Mouse (Mus musculus): Measurements from ENCODE around the gene Capn1. TPM values are rescaled to one million over a fixed set of nuclear protein-coding genes. Genes with fewer than 3 reads are reported as not detected.

Gene Capn1
- polyA plus RNA-seq, 1 experiment from 2014 or later = 3.9 TPM

DNA sequence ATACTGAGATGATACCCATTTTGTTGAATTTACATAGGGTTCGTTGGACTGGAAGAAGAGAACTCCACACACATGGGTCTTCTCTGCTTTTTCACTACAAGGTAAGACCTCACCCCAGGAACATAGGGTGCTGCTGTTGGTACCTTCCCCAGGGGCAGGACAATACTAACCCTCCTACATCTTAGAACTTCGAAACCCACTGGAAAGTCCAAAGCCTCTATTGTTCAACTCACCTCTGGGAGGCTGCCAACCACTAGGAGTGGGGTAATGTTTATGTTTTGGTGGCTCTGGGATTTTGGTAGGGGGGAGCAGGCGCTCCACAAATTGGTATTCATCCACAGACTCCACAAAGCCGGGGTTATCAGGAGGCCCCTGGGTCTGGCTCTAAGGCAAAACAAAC is 41.0 kb upstream of the Capn1 start:
- Histone ChIP-seq H3K9ac (ENCODE audit: low read length) (peak overlapping the region; percentile 94), H3K4me1 (ENCODE audit: control insufficient read depth, insufficient read depth, low read length) (peaks cover 18% of the 10 kb centered on the region), H3K27me3 (ENCODE audit: control insufficient read depth, insufficient read depth, low read length) (no peaks in the 10 kb centered on the region), H3K36me3 (ENCODE audit: control insufficient read depth, insufficient read depth, low read length) (peaks cover 22% of the 10 kb centered on the region), H3K27ac (ENCODE audit: low read depth, low read length) (no peak overlapping the region), H3K9me3 (ENCODE audit: control insufficient read depth, low read length) (no peaks in the 10 kb centered on the region), H3K4me3 (ENCODE audit: low read depth, low read length) (peak overlapping the region; percentile 84), H3K4me2 (peak overlapping the region; percentile 69)
- WGBS = 61% methylated on average over 4 of the region's 4 CpGs
- no peak for DNase-seq (ENCODE audit: low spot score, missing footprints)
- ATAC-seq (ENCODE audit: low FRiP score) = no peak

DNA sequence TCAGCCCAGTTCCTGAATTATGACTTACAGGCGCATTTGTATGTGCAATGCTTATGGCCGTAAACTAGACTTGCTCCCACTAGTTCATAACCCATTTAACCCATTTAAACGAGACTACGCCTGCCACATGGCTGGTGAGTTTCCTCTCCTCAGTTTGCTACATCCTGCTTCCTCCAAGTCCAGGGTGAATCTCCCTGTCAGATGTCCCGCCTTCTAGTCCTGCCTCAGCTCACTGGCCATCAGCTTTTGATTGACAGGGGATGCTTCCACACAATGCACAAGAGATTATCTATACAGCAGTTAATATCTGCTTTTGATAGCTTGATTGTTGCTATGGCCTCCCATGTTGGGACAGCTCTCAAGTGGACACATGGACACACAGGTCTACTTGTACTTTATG is 38.6 kb upstream of the Capn1 start:
- ATAC-seq (ENCODE audit: low FRiP score) = no peak
- Histone ChIP-seq H3K27me3 (ENCODE audit: control insufficient read depth, insufficient read depth, low read length) (no peaks in the 10 kb centered on the region), H3K9me3 (ENCODE audit: control insufficient read depth, low read length) (no peaks in the 10 kb centered on the region), H3K4me1 (ENCODE audit: control insufficient read depth, insufficient read depth, low read length) (peaks cover 14% of the 10 kb centered on the region), H3K4me2 (no peak overlapping the region), H3K36me3 (ENCODE audit: control insufficient read depth, insufficient read depth, low read length) (peaks cover 40% of the 10 kb centered on the region), H3K9ac (ENCODE audit: low read length) (no peak overlapping the region), H3K4me3 (ENCODE audit: low read depth, low read length) (no peak overlapping the region), H3K27ac (ENCODE audit: low read depth, low read length) (no peak overlapping the region)
- DNase-seq (ENCODE audit: low spot score, missing footprints) = no peak
- WGBS = 92% methylated on average over 5 of the region's 5 CpGs

DNA sequence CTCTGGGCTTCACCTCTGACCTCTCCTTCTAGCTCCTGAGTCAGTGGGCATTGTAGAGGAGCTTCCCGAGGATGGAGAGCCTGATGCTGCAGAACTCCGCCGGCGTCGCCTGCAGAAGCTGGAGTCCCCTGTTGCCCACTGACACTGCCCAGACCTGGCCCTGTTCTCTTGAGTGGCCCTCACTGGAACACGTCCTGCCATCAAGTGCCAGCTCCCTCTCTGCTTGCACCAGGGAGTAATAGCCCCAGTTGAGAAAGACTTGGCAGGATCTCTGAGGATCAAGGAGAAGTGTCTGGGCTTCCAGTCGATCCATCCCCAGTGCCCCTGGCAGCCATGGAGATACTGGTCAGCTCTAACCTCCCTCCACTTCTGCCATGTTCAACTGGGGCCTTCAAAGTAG is 36.8 kb upstream of the Capn1 start:
- no peak overlapping the region for H3K27ac ChIP-seq (ENCODE audit: low read depth, low read length)
- ATAC-seq (ENCODE audit: low FRiP score) (no peak), DNase-seq (ENCODE audit: low spot score, missing footprints) (no peak)
- no peak overlapping the region for H3K9ac ChIP-seq (ENCODE audit: low read length)
- 85% methylated on average over 7 of the region's 7 CpGs for WGBS
- H3K36me3 ChIP-seq (ENCODE audit: control insufficient read depth, insufficient read depth, low read length) = peaks cover 40% of the 10 kb centered on the region
- H3K4me3 ChIP-seq (ENCODE audit: low read depth, low read length) = no peak overlapping the region
- no peaks in the 10 kb centered on the region for H3K27me3 ChIP-seq (ENCODE audit: control insufficient read depth, insufficient read depth, low read length)
- no peak overlapping the region for H3K4me2 ChIP-seq
- peaks cover 15% of the 10 kb centered on the region for H3K4me1 ChIP-seq (ENCODE audit: control insufficient read depth, insufficient read depth, low read length)
- H3K9me3 ChIP-seq (ENCODE audit: control insufficient read depth, low read length) = no peaks in the 10 kb centered on the region

DNA sequence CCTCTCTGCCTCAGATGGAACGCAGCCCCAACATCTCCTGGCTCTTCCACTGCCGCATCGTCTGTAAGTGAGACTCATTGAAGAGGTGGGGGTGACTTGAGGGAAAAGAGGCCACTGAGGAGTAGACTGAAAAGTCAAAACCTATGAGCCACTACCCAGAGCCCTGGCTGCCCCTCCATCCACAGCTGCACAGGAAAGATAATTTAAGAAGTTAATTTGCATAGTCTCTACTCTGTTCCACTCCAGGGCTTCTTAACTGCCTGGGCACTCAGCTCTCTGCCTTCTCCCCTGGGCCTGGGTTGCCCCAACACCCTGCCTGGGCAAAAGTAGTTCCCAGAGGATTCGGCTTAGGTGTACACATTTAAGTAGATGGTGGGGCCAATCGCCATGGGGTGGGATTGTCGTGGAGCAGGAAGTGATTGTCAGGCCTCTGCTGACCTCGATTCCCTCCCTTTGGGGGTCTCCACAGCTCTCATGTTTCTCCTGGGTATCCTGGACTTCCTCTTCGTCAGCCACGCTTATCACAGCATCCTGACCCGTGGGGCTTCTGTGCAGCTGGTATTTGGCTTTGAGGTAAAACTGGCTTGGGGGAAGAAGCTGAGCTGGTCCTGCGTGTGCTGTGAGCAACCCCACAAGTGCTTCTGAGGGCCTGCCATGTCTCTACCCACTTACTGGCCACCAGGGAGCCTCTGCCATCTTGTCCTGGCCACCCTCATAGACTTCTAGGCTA is 33.1 kb upstream of the Capn1 start:
- ATAC-seq (ENCODE audit: low FRiP score) = no peak
- no peak overlapping the region for H3K4me3 ChIP-seq (ENCODE audit: low read depth, low read length)
- no peak overlapping the region for H3K27ac ChIP-seq (ENCODE audit: low read depth, low read length)
- H3K27me3 ChIP-seq (ENCODE audit: control insufficient read depth, insufficient read depth, low read length) = no peaks in the 10 kb centered on the region
- H3K9me3 ChIP-seq (ENCODE audit: control insufficient read depth, low read length) = no peaks in the 10 kb centered on the region
- 85% methylated on average over 11 of the region's 11 CpGs for WGBS
- DNase-seq (ENCODE audit: low spot score, missing footprints) = no peak
- peaks cover 35% of the 10 kb centered on the region for H3K36me3 ChIP-seq (ENCODE audit: control insufficient read depth, insufficient read depth, low read length)
- H3K4me1 ChIP-seq (ENCODE audit: control insufficient read depth, insufficient read depth, low read length) = peaks cover 16% of the 10 kb centered on the region
- no peak overlapping the region for H3K4me2 ChIP-seq
- no peak overlapping the region for H3K9ac ChIP-seq (ENCODE audit: low read length)

DNA sequence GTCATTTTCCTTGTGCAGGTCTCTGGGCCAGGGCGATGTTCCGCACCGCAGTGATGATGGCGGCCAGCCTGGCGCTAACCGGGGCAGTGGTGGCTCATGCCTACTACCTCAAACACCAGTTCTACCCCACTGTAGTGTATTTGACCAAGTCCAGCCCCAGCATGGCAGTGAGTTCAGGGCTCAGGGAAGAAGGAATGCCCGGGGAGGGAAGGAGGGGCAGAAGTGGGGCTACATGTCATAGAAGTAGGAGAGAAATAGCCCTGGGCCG is 32.1 kb upstream of the Capn1 start:
- H3K27me3 ChIP-seq (ENCODE audit: control insufficient read depth, insufficient read depth, low read length) = no peaks in the 10 kb centered on the region
- H3K4me3 ChIP-seq (ENCODE audit: low read depth, low read length) = peak overlapping the region; percentile 89
- H3K4me1 ChIP-seq (ENCODE audit: control insufficient read depth, insufficient read depth, low read length) = peaks cover 16% of the 10 kb centered on the region
- ATAC-seq (ENCODE audit: low FRiP score) (no peak), DNase-seq (ENCODE audit: low spot score, missing footprints) (no peak)
- H3K36me3 ChIP-seq (ENCODE audit: control insufficient read depth, insufficient read depth, low read length) = peaks cover 28% of the 10 kb centered on the region
- H3K27ac ChIP-seq (ENCODE audit: low read depth, low read length) = no peak overlapping the region
- WGBS = 93% methylated on average over 8 of the region's 8 CpGs
- no peaks in the 10 kb centered on the region for H3K9me3 ChIP-seq (ENCODE audit: control insufficient read depth, low read length)
- H3K4me2 ChIP-seq = peak overlapping the region; percentile 65
- peak overlapping the region; percentile 94; the same call in 1 of the 2 replicates for H3K9ac ChIP-seq (ENCODE audit: low read length)

DNA sequence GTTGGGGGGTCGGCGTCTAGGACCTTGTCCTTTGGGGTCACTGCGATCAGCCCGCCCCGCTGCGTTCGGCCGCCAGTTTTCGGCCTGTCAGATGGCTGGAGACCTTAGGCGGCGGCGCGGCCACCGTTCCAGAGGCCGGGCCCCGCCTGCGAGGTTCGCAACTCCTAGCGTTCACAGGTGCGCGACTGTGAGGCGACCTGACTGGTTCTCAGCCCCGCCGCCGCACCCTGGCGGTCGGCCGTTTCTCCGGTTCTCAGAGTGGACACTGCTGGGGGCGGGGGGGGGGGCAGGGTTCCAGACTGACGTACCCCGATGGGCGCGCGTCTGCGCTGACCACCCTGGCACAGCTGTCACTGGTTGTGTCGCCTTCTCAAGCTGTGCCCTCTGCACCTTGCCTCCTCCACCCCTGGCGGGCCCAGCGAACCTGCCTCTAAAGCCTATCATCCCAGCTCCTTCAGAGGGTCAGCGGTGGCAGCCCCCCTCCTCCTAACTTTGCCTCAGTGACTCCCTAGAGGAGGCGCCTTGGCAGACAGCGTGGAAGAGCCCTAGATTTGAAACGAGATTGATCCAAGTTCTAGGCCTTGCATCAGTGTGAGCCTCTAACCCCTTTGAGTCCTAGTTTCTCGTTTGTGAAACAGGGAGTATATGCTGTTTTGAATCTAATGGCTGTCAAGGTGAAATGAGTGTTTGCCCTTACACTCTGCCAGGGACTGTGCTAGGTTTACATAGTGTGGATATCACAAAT is 31.6 kb upstream of the Capn1 start:
- peaks cover 16% of the 10 kb centered on the region for H3K4me1 ChIP-seq (ENCODE audit: control insufficient read depth, insufficient read depth, low read length)
- peak overlapping the region; percentile 89 for H3K4me3 ChIP-seq (ENCODE audit: low read depth, low read length)
- H3K36me3 ChIP-seq (ENCODE audit: control insufficient read depth, insufficient read depth, low read length) = peaks cover 25% of the 10 kb centered on the region
- ATAC-seq (ENCODE audit: low FRiP score) (peak; percentile 39), DNase-seq (ENCODE audit: low spot score, missing footprints) (no peak)
- no peaks in the 10 kb centered on the region for H3K27me3 ChIP-seq (ENCODE audit: control insufficient read depth, insufficient read depth, low read length)
- H3K27ac ChIP-seq (ENCODE audit: low read depth, low read length) = peak overlapping the region; percentile 97
- H3K4me2 ChIP-seq = peak overlapping the region; percentile 65
- 3% methylated on average over 44 of the region's 44 CpGs for WGBS
- H3K9ac ChIP-seq (ENCODE audit: low read length) = peak overlapping the region; percentile 94
- H3K9me3 ChIP-seq (ENCODE audit: control insufficient read depth, low read length) = no peaks in the 10 kb centered on the region

DNA sequence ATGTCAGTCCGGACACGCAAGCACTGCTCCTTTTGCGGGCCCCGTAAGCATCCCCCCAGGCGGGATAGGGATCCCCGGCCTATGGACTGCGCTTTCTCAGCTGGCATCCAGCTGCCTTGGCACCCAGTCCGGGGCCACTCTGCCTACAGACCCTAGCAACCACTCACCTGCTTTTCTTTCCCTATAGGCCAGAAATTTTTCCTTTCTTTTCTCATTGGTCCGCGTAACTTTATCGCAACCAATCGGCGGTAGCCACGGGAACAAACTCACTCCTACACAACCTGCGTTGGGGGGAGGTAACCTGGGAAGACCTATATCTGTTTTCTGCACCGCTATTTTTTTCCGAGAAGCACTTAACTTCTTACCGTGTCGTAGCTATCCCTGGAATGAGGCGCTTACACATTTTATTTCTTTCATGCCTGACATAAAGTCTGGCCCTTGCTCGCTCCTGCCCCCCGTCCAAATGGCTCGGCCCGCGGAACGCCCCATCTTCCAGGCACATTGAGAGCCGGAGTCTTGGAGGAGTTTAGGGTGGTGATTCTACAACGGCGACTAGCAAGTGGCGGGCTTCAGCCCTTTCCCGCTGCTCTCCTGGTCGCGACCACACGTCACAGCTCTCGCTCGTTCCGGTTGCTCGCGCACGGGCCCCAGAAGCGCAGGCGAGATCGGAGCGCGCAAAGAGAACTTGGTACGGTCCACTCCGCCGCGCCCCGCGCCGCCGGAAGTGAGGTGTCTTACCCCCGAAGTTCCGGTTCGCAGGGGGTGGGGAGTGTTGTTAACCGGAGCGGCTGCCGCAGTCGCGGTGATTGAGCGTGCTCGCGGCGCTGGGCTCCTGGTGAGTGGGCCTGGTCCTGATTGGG is 30.8 kb upstream of the Capn1 start, which contains the start of gene Syvn1:
Gene Syvn1, plus strand, starts transcription at position 283 of the 860 bp plus-strand sequence.
- ATAC-seq (ENCODE audit: low FRiP score) (peak; percentile 87), DNase-seq (ENCODE audit: low spot score, missing footprints) (peak; percentile 99)
- under 1% methylated on average over 65 of the region's 65 CpGs for WGBS
- peak within 1 kb of the TSS; percentile 97 for H3K27ac ChIP-seq (ENCODE audit: low read depth, low read length)
- H3K9me3 ChIP-seq (ENCODE audit: control insufficient read depth, low read length) = no peaks in the 10 kb centered on the region
- H3K27me3 ChIP-seq (ENCODE audit: control insufficient read depth, insufficient read depth, low read length) = no peaks in the 10 kb centered on the region
- peaks cover 16% of the 10 kb centered on the region for H3K4me1 ChIP-seq (ENCODE audit: control insufficient read depth, insufficient read depth, low read length)
- peak within 1 kb of the TSS; percentile 94 for H3K9ac ChIP-seq (ENCODE audit: low read length)
- H3K36me3 ChIP-seq (ENCODE audit: control insufficient read depth, insufficient read depth, low read length) = peaks cover 18% of the 10 kb centered on the region
- peak within 1 kb of the TSS; percentile 89 for H3K4me3 ChIP-seq (ENCODE audit: low read depth, low read length)
- H3K4me2 ChIP-seq = peak within 1 kb of the TSS; percentile 65

DNA sequence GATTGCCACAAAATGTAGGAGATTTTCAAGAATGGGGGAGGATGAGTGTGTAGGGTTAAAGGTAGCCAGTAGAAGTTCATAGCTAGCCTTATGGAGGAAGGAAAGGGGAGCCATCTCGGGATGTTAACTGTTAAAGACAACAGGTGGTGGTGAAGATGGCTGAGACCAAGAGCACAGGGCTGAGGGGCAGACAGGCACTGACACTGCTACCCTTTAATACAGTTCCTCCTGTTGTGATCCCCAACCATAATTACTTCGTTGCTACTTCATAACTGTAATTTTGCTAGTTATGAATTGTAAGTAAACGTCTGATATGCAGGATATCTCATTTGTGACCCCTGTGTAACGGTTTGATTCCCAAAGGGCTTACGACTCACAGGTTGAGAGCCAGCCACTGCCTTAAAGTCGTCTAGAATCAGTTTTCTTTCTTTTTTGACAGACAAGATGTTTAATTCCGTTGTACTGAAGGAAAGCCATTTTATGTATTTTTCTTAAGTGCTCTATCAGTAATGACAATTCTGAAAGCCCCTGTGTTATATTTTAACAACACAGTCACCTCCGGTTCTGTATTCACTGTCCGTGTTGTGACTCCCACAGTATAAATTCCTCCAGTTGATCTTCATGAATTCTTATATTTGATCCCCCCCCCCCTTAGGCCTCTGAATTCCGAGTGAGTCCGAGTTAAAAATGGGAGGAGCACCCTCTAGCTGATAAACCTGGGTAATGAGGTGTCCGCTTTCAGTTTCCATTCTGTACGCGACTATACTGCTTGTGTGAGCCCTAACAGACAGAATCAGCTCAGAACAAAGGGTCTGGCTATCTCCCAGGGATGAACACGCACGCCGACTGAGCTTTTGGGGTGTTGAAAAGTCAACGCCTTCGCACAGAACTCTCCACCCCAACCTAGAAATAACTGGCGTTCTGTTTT is 29.9 kb upstream of the Capn1 start:
- Histone ChIP-seq H3K36me3 (ENCODE audit: control insufficient read depth, insufficient read depth, low read length) (peaks cover 10% of the 10 kb centered on the region), H3K27me3 (ENCODE audit: control insufficient read depth, insufficient read depth, low read length) (no peaks in the 10 kb centered on the region), H3K9me3 (ENCODE audit: control insufficient read depth, low read length) (no peaks in the 10 kb centered on the region), H3K4me2 (peak overlapping the region; percentile 65), H3K9ac (ENCODE audit: low read length) (peak overlapping the region; percentile 94), H3K4me3 (ENCODE audit: low read depth, low read length) (peak overlapping the region; percentile 89), H3K27ac (ENCODE audit: low read depth, low read length) (peak overlapping the region; percentile 97), H3K4me1 (ENCODE audit: control insufficient read depth, insufficient read depth, low read length) (peaks cover 16% of the 10 kb centered on the region)
- DNase-seq (ENCODE audit: low spot score, missing footprints) (peak; percentile 87), ATAC-seq (ENCODE audit: low FRiP score) (peak; percentile 23)
- 25% methylated on average over 20 of the region's 20 CpGs for WGBS

Measured in midbrain, embryonic 11.5 days (tissue).